Mouse (Mus musculus) spleen, adult 12 weeks (tissue): ENCODE results near the gene Gm11444.

Experiments used
- DNase-seq: peaks from one replicate; pipeline ENCODE4 v3.0.0; 2022; ENCODE audit warnings: low spot score

Gene Gm11444

GRCm38 (mm10) chr11:85814678-85815077, 35.5 kb downstream of the Gm11444 start:
- DNase-seq = no peak

- DNase-seq = no peak
These were observed 37.7 kb downstream of the Gm11444 start for GRCm38 (mm10) chr11:85812201-85812966.

GRCm38 (mm10) chr11:85811676-85812075, 38.5 kb downstream of the Gm11444 start:
- no peak for DNase-seq

- DNase-seq = no peak
These were observed 38.9 kb downstream of the Gm11444 start for GRCm38 (mm10) chr11:85811229-85811628.

GRCm38 (mm10) chr11:85807353-85807752, 42.8 kb downstream of the Gm11444 start:
- no peak for DNase-seq

- DNase-seq = no peak
These were observed 44.4 kb downstream of the Gm11444 start for GRCm38 (mm10) chr11:85805779-85806178.

GRCm38 (mm10) chr11:85804048-85804447, 46.1 kb downstream of the Gm11444 start:
- peak; percentile 54 for DNase-seq

- DNase-seq = no peak
These were observed 49.8 kb downstream of the Gm11444 start for GRCm38 (mm10) chr11:85800380-85800779.

GRCm38 (mm10) chr11:85799856-85800255, 50.3 kb downstream of the Gm11444 start:
- DNase-seq = no peak

- DNase-seq = no peak
These were observed 50.7 kb downstream of the Gm11444 start for GRCm38 (mm10) chr11:85799456-85799855.
